Mouse (Mus musculus): Measurements from ENCODE around the gene Tmem274. TPM values are rescaled to one million over a fixed set of nuclear protein-coding genes. Genes with fewer than 3 reads are reported as not detected.
A peak's percentile ranks its signal among the peaks of the same experiment; 100 is the strongest.

The Tmem274 gene
- total RNA-seq, 4 experiments from 2014 or later, result not detected

GRCm38 (mm10) chr4:149484566-149484965, 7.4 kb downstream of the Tmem274 start:
- peak; percentile 28 for DNase-seq

- peak; percentile 92 for DNase-seq
Observed at GRCm38 (mm10) chr4:149485053-149485824, 8.1 kb downstream of the Tmem274 start, which contains the start of the genes Nmnat1 and Lzic. TSS of gene Nmnat1 (minus strand) at chr4:149485202. TSS of gene Lzic (plus strand) at chr4:149485229.

DNA sequence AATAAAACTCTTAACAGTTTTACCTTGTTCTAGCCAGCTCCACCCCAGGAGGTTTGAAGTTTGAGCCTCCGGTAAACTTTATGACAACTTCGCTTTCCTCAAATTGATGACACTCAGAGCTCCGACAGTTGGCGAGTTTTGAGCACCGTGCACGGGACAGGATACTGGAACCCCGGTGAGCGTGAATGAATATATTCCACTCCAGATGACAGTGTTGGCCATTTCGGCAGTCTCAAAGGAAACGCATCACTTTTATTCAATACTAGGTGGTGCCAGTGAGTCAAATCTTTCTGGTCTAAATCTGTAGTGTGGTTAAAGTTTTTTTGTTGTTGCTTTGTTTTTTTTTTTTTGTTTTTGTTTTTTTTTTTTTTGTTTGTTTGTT, 8.6 kb downstream of the Tmem274 start:
- DNase-seq, result peak; percentile 7

GRCm38 (mm10) chr4:149487729-149488128, 10.6 kb downstream of the Tmem274 start:
- DNase-seq, result no peak

DNA sequence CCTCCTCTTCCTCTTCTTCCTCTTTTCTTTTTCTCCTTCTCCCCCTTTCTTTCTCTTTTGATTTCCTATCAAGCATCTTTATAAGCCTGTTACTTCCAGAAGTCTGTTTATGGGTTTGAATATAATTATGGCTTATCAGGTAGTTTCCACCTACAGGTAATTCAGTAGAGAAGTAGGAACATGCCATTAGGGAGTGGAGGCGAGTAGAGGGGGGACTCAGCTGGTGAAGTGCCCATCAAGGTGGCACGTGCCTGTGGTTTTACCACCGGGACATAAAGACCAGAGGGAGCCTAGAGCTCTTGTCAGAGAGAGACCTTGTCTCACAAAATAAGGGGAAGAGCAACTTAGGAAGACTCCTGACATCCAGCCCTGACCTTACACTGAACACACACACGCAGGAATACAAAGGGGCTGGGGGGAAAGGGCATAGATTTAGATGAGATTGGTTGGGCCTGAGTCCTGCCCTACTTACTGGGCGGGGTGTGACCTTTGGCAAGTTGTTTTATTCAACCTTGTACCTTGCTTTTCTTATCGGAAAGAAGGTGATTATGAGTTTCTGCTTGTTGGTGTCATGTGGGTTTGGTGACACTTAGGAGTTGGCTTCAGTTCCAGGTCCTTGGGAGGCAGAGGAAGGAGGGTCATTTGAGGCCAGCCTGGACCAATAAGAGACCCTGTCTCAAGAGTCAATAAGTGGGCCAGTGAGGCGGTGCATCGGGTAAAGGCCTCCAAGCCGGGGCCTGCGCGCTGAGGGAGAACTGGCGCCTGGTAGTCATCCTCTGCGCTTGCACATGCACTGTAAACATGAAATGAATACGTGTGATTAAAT, 12.4 kb downstream of the Tmem274 start:
- no peak for DNase-seq

DNA sequence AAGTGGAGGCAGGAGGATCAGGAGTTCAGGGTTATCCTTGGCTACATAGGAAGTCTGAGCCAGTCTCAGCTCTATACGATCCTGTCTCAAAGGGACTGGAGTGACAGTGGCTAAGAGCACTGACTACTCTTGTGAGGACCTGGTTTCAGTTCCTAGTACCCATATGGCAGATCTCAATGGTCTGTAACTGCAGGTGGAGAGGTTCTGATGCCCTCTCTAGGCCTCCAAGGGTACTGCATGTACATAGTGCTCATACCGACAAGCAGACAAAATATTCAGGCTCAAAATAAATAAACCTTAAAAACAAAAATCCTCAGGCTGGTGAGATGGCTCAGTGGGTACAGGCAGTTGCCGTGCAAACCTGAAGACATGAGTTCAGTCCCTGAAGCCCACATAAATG, 14.0 kb downstream of the Tmem274 start:
- DNase-seq, result no peak

- no peak for DNase-seq
Observed at GRCm38 (mm10) chr4:149496612-149497011, 19.4 kb downstream of the Tmem274 start.

DNA sequence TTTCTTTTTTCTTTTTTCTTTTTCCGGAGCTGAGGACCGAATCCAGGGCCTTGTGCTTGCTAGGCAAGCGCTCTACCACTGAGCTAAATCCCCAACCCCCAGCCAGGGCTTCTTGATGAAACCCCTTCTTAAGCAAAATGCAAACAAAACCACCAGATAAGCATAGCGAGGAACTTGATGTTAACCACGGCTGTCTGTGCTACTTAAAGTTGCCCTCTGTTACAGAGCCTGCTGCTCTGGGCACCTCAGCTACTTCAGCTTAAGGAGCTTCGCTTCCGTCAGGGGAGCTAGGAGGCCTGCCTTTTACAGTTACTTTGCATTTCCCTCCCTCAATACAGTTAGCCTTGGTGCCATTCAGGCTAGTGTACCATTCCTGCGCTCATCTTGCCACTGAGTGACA, 21.7 kb downstream of the Tmem274 start:
- no peak for DNase-seq

DNA sequence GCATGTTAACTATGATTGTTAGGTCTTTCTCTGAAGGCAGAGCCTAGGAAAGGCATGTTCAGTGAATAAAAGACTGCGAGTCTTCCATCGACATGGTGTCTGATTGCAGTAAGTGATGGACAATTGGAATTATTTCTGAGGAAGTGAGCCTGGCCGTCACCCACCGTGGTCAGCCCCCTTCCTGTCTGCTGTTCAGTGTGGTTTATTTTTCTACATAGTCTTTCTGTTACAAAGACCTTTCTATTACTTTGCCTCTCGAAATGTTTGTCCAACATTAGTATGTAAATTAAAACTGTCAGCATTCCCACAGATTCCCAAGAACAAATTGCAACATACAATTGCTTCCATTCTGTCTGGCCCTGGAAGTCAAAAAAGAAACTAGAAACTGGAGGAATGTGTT, 22.6 kb downstream of the Tmem274 start:
- no peak for DNase-seq

GRCm38 (mm10) chr4:149504363-149504762, 27.2 kb downstream of the Tmem274 start:
- DNase-seq, result no peak

GRCm38 (mm10) chr4:149504858-149505257, 27.7 kb downstream of the Tmem274 start:
- DNase-seq, result no peak

DNA sequence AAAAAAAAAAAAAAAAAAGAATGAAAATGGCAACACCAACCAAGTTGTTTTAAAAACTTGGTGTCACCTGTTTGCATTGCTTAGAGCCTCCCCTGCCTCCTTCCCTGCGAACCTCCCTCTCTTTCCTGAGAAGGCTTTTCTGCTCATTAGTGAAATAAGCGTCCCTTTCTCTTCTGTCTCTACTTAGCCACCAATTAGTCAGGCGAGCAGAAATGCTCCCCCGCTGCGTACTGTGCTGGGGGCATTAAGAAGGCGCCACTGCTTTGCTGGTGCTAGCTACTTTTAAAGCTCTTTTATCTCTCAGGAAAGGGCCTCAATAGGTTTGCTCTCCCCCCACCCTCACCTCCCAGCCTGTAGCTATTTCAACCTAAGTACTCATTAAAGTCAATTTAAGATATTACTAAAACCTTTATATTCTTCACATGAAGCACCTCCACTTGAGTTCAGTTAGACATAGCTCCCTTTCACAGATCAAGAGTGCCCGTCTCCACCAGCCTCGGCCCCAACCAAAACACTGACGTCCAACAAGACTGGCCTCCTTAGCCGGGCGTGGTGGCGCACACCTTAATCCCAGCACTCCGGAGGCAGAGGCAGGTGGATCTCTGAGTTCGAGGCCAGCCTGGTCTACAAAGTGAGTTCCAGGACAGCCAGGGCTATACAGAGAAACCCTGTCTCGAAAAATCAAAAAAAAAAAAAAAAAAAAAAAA, 28.2 kb downstream of the Tmem274 start:
- no peak for DNase-seq

DNA sequence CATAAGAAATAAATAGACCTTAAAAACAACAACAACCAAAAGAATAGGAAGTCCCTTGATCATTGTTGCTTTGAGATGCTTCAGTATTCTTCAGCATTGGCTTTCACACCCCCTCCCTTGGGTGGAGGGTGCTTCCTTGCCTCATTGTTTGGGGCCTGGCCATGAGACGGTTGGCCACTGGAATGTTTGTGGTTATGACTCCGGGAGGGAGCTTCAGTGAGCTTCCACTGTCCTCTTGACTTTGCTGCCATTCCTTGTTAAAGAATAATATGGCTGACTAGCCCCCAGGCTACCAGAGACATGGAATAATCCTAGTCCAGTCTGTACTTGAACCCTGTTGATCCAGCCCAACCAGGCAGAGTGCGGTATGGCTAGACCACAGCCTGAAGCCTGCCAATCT, 29.7 kb downstream of the Tmem274 start:
- no peak for DNase-seq

DNA sequence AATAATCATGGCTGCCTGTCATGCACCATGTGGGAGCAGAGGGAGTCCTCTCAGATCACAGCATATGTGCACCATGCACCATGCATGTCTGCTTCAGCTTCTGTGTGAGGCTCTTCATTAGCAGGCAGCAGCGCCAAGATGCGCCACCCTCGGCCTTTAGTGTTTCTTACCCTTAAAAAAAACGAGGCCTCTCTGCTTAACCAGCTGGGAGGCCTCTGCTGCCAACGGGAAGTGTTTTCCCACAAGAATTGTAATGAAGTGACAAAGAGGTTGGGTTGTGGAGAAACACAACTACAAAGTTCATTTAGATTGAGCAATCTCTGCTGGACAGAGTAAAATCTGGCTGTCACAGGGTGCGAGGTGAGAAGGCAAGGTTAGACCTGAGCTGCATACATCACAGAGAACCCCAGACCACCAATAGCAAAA, 34.1 kb downstream of the Tmem274 start:
- no peak for DNase-seq

DNA sequence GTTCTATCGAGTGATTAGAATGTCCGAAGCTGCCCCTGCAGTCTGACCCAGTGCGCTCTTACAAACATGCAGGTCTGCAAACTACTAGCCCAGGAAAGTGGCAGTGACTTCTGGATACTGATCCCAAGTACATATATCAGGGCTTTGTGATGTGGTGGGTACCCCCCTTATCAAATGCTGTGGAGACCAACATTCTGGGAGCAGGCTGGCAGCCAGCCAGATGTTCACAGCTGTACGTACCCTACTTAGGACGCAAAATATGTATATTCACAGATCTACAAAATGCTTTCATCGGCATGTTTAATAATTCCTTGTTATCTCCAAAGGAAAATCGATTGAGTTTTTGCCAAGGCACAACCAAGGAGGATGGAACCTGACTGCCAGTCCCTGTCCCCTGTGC, 34.9 kb downstream of the Tmem274 start:
- DNase-seq, result no peak

DNA sequence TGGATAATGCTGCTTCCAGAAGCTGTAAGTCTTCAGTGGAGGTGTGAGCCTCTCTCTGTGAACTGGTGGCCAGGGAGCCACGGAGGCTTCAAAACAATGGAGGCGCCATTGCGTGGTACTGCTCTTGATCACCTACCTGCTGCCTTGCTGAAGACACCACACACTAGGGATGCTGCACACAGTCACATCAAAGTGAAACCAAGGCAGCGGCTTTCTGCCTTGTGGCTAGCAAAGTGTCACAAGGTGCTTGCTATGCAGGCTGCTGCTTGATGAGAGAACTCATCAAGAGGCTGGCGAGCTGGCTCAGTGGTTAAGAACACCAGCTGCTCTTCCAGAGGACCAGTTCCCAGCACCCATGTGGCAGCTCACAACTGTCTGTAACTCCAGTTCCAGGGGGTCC, 38.5 kb downstream of the Tmem274 start:
- DNase-seq, result no peak

GRCm38 (mm10) chr4:149517868-149518340, 40.7 kb downstream of the Tmem274 start, which contains the start of gene Ctnnbip1:
TSS of gene Ctnnbip1 (plus strand) at chr4:149518236.
- peak; percentile 98 for DNase-seq

GRCm38 (mm10) chr4:149518351-149519220, 41.4 kb downstream of the Tmem274 start:
- no peak for DNase-seq

DNA sequence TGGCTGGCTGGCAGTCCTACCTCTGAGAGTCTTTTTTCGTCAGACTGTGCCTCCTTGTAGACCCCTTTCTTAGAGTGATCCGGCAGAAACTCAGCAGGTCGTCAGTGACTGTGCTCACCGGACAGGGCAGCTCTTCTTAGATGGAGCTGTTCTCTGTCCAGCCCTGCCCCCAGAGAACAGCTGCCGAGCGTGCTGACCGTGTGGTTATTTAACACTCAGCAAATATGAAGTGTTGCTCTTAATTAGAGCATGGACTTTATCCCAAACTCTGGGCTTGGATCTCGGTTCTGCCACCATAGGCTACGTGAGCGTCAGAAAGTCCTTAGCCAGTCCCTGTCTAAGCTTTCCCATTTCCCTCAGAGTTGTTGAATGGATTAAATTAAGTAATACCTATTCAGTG, 44.1 kb downstream of the Tmem274 start:
- no peak for DNase-seq

GRCm38 (mm10) chr4:149523961-149524360, 46.8 kb downstream of the Tmem274 start:
- peak; percentile 55 for DNase-seq

DNA sequence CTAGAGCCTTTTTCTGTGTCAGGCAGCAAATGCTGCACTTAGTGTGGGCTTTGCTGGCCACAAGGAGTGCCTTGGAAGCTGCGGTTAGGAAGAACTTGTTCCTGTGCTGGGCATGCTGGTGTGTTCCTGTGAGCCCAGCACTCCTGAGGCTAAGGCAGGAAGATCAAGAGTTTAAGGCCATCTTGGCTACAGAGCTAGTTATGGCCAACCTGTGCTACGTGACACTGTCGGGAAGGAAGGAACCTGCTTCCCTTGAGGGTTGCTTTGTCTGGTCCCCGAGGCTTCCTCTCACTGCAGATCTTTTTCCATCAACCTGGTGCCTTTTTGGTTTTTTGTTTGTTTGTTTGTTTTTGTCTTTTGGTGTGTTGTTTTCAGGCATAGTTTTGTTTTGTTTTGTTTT, 48.0 kb downstream of the Tmem274 start:
- DNase-seq, result no peak

GRCm38 (mm10) chr4:149525811-149526210, 48.6 kb downstream of the Tmem274 start:
- DNase-seq, result no peak
